Mouse (Mus musculus) testis, adult 2 months (tissue): ENCODE measurements around the gene Fam181a. TPM values are rescaled to one million over a fixed set of nuclear protein-coding genes. Genes with fewer than 3 reads are reported as not detected.

Experiments
- H3K27ac ChIP-seq: fragments of 200-500 bp; 2 replicates; pipeline ENCODE4 v1.5.1; 2012; ENCODE audit warnings: low read depth, low read length; ENCODE audit not compliant: control insufficient read depth, insufficient read depth
- H3K27me3 ChIP-seq: fragments of 200-500 bp; 2 replicates; pipeline ENCODE4 v1.6.1; 2012; ENCODE audit warnings: mild to moderate bottlenecking, low read length, moderate library complexity; ENCODE audit not compliant: control insufficient read depth, insufficient read depth
- H3K36me3 ChIP-seq: fragments of 200-500 bp; 2 replicates; pipeline ENCODE4 v1.6.1; 2012; ENCODE audit warnings: mild to moderate bottlenecking, low read length; ENCODE audit not compliant: control insufficient read depth, insufficient read depth
- H3K4me1 ChIP-seq: fragments of 200-500 bp; 2 replicates; pipeline ENCODE4 v1.6.1; 2012; ENCODE audit warnings: low read length; ENCODE audit not compliant: control insufficient read depth, insufficient read depth
- H3K4me3 ChIP-seq: fragments of 200-500 bp; 2 replicates; pipeline ENCODE4 v1.5.1; 2012; ENCODE audit warnings: low read depth, mild to moderate bottlenecking, low read length, moderate library complexity, mixed read lengths; ENCODE audit not compliant: control insufficient read depth
- CTCF ChIP-seq: fragments of 200-500 bp; IDR thresholded peaks from 2 replicates; pipeline ENCODE4 v1.5.1; 2012; ENCODE audit warnings: low read depth, mild to moderate bottlenecking, inconsistent platforms, low read length, moderate library complexity; ENCODE audit not compliant: control insufficient read depth, insufficient read depth, insufficient replicate concordance
- POLR2A ChIP-seq: fragments of 200-500 bp; IDR thresholded peaks from 2 replicates; pipeline ENCODE4 v1.6.1; 2012; ENCODE audit warnings: low read depth, mild to moderate bottlenecking, inconsistent platforms, low read length, moderate library complexity; ENCODE audit not compliant: control insufficient read depth
- polyA plus RNA-seq: library from polyadenylated mRNA; depleted of rRNA; stranded (reverse); fragments of >200 nt; gene quantifications from 2 replicates; pipeline ENCODE4 v1.2.3, GENCODE M21; 2012

The Fam181a gene
- polyA plus RNA-seq, 1 experiment, result 105 TPM

- Histone ChIP-seq H3K36me3 (no peaks in the 10 kb centered on the region), H3K27me3 (no peaks in the 10 kb centered on the region), H3K4me1 (no peaks in the 10 kb centered on the region), H3K27ac (no peak overlapping the region), H3K4me3 (no peak overlapping the region)
- TF ChIP-seq CTCF (no peak), POLR2A (no peak)
Observed at GRCm38 (mm10) chr12:103302960-103303359, 7.8 kb upstream of the Fam181a start.

DNA sequence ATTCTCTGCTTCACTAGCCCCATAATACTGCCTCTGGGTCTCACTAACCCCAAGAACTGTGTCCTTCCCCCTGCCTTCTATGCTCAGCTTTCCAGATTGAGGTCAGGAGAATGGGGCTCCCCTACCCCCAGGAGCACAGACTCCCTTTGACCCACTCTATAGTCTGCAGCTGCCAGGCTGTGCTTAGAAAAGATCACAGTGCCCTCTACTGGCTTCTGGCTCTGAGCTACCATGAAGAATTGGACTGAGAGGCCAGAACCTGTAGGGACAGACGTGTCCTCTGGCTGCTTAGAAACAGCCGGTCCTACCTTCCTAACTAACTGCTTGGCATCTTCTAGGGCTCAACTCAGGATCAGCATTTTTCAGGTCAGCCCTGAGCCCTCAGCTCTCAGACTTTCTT is 4.6 kb upstream of the Fam181a start:
- Histone ChIP-seq H3K27ac (no peak overlapping the region), H3K4me3 (no peak overlapping the region), H3K4me1 (no peaks in the 10 kb centered on the region), H3K36me3 (no peaks in the 10 kb centered on the region), H3K27me3 (no peaks in the 10 kb centered on the region)
- TF ChIP-seq POLR2A, result no peak
- no peak for TF ChIP-seq CTCF

DNA sequence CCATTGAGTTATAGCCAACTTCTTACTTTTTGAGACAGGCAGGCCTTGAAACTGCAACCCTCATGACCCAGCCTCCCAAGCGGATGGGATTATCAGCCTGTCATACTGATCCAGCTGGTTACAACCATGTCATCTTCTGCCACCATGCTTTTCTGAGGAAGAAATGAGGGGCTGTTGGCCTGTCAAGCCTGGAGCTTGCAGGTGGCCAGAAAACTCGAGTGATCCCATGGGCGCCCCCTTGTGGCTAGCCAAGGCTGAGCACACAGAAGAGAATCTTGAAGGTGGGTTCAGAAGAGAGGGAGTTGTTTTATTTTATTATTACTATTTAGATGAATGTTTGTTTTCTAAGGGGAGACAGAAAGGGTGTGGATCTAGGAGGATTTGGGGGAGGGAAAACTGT is 4.1 kb upstream of the Fam181a start:
- Histone ChIP-seq H3K36me3 (0 out of 2 replicates have a peak, but pooled peaks cover 1% of the 10 kb centered on the region), H3K27ac (no peak overlapping the region), H3K27me3 (no peaks in the 10 kb centered on the region), H3K4me3 (no peak overlapping the region), H3K4me1 (no peaks in the 10 kb centered on the region)
- no peak for TF ChIP-seq POLR2A
- peak; percentile 64; the same call in 1 of the 2 replicates for TF ChIP-seq CTCF

- no peaks in the 10 kb centered on the region for H3K27me3 ChIP-seq
- peak overlapping the region; percentile 87 for H3K4me3 ChIP-seq
- no peak overlapping the region for H3K27ac ChIP-seq
- peaks cover 2% of the 10 kb centered on the region for H3K4me1 ChIP-seq
- TF ChIP-seq CTCF, result no peak
- TF ChIP-seq POLR2A, result no peak
- peaks cover 1% of the 10 kb centered on the region; the same call in 1 of the 2 replicates for H3K36me3 ChIP-seq
Observed at GRCm38 (mm10) chr12:103311921-103312320, 1.1 kb downstream of the Fam181a start.

DNA sequence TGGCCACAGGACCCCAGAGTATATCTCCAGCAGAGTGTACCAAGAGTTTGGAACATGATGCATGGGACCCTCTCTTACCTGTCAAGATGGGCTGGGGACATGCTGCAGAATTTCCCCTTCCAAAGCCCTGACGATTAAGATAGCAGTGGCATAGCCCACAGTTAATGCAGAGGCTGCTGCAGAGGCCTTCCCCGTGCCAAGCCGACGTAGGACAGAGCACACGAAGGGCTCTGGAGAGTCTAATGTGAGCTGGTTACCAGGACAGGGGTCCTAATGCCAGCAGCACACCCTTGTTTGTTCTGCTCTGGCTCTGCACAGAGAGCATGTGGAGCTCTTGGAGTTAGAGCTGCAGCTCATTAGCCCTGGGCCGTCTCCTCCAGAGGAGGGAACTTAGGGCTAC is 2.5 kb downstream of the Fam181a start:
- TF ChIP-seq CTCF (no peak), POLR2A (no peak)
- Histone ChIP-seq H3K27me3 (no peaks in the 10 kb centered on the region), H3K4me1 (peaks cover 2% of the 10 kb centered on the region)

DNA sequence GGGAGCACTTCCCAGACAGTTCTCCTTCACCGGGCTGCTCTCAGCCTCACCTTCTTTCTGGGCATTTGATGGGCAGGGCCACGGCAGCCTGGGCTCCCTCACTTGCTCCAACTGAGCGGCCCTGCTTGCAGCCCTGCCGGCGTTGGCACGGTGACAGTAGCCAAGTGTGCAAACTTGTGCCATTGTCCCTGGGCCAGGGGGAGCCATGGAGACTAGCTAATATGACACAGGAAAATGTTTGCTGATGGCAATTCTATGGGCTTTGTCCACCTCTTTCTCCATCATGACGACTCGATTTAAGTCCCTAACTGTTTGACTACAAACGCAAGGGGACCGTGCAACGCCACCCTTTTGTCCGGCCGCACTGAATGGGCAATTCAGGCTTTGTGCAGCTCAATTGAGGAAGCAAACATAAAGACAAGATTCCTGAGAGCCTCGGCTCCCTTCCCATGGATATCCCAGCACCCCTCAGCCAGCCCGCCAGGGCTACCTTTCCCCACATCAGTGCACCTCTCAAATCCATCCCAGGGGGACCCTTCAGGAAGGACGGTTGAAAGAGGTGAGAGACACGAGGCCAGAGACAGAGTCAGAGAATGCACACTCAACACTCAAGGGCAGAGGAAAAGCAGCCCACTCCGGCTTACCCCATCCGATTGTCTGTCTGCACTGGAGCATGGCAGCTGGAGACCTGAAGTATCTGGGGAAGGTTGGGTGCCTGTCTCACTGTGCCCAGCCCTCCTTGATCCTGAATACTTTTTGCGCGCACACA is 3.3 kb downstream of the Fam181a start:
- H3K36me3 ChIP-seq, result peaks cover 1% of the 10 kb centered on the region; the same call in 1 of the 2 replicates
- TF ChIP-seq POLR2A (no peak; the same call in 1 of the 2 replicates), CTCF (no peak)
- peak overlapping the region; percentile 87 for H3K4me3 ChIP-seq
- H3K4me1 ChIP-seq, result peaks cover 2% of the 10 kb centered on the region
- peak overlapping the region; percentile 67 for H3K27ac ChIP-seq
- H3K27me3 ChIP-seq, result no peaks in the 10 kb centered on the region

More for the DNA sequence above, 2.5 kb downstream of the Fam181a start:
- Histone ChIP-seq H3K27ac (peak overlapping the region; percentile 63; the same call in 1 of the 2 replicates), H3K4me3 (peak overlapping the region; percentile 87), H3K36me3 (peaks cover 1% of the 10 kb centered on the region; the same call in 1 of the 2 replicates)

DNA sequence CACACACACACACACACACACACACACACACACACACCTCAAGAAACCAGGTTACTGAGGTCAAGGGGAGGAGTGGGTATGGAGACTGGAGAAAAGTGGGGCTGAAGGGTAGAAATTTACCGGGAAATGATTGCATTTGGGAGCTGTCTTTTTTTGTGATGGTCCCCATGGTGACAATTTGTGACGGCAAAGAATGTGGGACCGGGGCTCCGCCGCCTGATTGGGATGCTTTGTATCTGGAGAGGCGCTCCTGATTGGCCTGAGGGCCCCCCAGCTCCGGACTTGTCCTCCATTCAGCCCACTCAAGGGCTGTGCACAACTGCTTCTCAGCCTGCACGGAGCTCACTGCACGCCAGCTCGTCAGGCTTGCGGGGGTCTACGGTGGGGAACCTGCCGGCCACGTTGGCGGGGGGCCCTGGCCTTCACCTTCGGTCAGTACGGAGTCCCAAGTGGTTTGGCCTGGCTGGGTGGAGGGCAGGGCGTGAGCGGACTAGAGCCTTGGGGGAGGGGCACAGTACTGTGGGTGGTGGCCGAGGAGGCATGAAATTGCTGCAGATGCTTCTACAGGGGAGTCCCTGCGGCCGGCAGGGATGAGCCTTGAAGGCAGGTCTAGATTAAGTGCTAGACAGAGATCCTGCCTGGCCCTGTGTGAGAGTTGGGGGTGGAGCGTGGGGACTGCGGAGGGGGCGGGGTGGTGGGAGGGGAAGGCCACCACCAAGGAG is 4.0 kb downstream of the Fam181a start:
- peaks cover 2% of the 10 kb centered on the region for H3K4me1 ChIP-seq

More for the DNA sequence above, 4.0 kb downstream of the Fam181a start:
- no peaks in the 10 kb centered on the region for H3K27me3 ChIP-seq
- no peak for TF ChIP-seq CTCF
- TF ChIP-seq POLR2A, result no peak; the same call in 1 of the 2 replicates
- peak overlapping the region; percentile 79 for H3K27ac ChIP-seq
- H3K4me3 ChIP-seq, result peak overlapping the region; percentile 87
- H3K36me3 ChIP-seq, result peaks cover 1% of the 10 kb centered on the region; the same call in 1 of the 2 replicates
